Mouse (Mus musculus) lung, embryonic 14.5 days (tissue): ENCODE results near the gene M1ap. TPM values are rescaled to one million over a fixed set of nuclear protein-coding genes. Genes with fewer than 3 reads are reported as not detected.

Experiments used
- ATAC-seq: fragments of 200-750 bp; cut with Nextera tagmentation; 2 replicates; pipeline ENCODE4 v1.8.0; 2017; ENCODE audit warnings: mild to moderate bottlenecking, moderate TSS enrichment, moderate library complexity; ENCODE audit not compliant: insufficient read depth
- DNase-seq: peaks from one replicate; pipeline ENCODE4 v3.0.0-alpha.2; 2015
- H3K27ac ChIP-seq: fragments of 300-500 bp; sonication (generic); 2 replicates; pipeline ENCODE4 v1.5.1; 2014; ENCODE audit warnings: low read depth, mild to moderate bottlenecking, moderate library complexity
- H3K27me3 ChIP-seq: fragments of 300-500 bp; sonication (generic); 2 replicates; pipeline ENCODE4 v1.6.1; 2014; ENCODE audit warnings: low read length, control low read depth; ENCODE audit not compliant: insufficient read depth
- H3K36me3 ChIP-seq: fragments of 300-500 bp; sonication (generic); 2 replicates; pipeline ENCODE4 v1.6.1; 2014; ENCODE audit warnings: control low read depth; ENCODE audit not compliant: insufficient read depth
- H3K4me1 ChIP-seq: fragments of 300-500 bp; sonication (generic); 2 replicates; pipeline ENCODE4 v1.6.1; 2014; ENCODE audit warnings: antibody characterized with exemption, control low read depth; ENCODE audit not compliant: insufficient read depth
- H3K4me2 ChIP-seq: fragments of 300-500 bp; sonication (generic); 2 replicates; pipeline ENCODE4 v1.6.1; 2014; ENCODE audit warnings: mild to moderate bottlenecking
- H3K4me3 ChIP-seq: fragments of 300-500 bp; sonication (generic); 2 replicates; pipeline ENCODE4 v1.5.1; 2014; ENCODE audit warnings: low read depth, low read length
- H3K9ac ChIP-seq: fragments of 300-500 bp; sonication (generic); 2 replicates; pipeline ENCODE4 v1.6.1; 2014
- H3K9me3 ChIP-seq: fragments of 300-500 bp; sonication (generic); 2 replicates; pipeline ENCODE4 v1.6.1; 2016; ENCODE audit warnings: low read depth, low read length, control low read depth
- CTCF ChIP-seq: IDR thresholded peaks from 2 replicates; pipeline ENCODE4 v1.5.1; 2016; ENCODE audit warnings: antibody characterized with exemption, low read depth
- WGBS: fragments of 180-500 bp; shearing (Covaris S2); extraction: QIAGEN DNeasy Blood & Tissue Kit; methylation state at CpG from one replicate; pipeline ENCODE4 v1.1.7; 2014; 5-methylcytosine and 5-hydroxymethylcytosine counted together
- polyA plus RNA-seq: library from polyadenylated mRNA; unstranded; fragments of >200 nt; fragmentation: Nextera tagmentation; extraction: Ambion mirVana; gene quantifications from 2 replicates; pipeline ENCODE4 v1.2.1, GENCODE M21; 2014

Gene M1ap
- polyA plus RNA-seq, 1 experiment from 2014 or later: 1.1 TPM

- WGBS: under 1% methylated on average over 50 of the region's 50 CpGs
- Histone ChIP-seq H3K9me3 (no peaks in the 10 kb centered on the region), H3K27me3 (no peaks in the 10 kb centered on the region), H3K36me3 (peaks cover 48% of the 10 kb centered on the region), H3K4me1 (peaks cover 5% of the 10 kb centered on the region; the same call in 1 of the 2 replicates), H3K4me2 (peak within 1 kb of the TSS; percentile 95), H3K27ac (peak within 1 kb of the TSS; percentile 88), H3K4me3 (peak within 1 kb of the TSS; percentile 98), H3K9ac (peak within 1 kb of the TSS; percentile 92)
- ATAC-seq (peak; percentile 29), DNase-seq (peak; percentile 42)
- TF ChIP-seq CTCF: peak; percentile 58
Measured at GRCm38 (mm10) chr6:83054871-83055431, 108.2 kb downstream of the M1ap start, which contains the start of gene Htra2. TSS of gene Htra2 (minus strand) at chr6:83055273.

DNA sequence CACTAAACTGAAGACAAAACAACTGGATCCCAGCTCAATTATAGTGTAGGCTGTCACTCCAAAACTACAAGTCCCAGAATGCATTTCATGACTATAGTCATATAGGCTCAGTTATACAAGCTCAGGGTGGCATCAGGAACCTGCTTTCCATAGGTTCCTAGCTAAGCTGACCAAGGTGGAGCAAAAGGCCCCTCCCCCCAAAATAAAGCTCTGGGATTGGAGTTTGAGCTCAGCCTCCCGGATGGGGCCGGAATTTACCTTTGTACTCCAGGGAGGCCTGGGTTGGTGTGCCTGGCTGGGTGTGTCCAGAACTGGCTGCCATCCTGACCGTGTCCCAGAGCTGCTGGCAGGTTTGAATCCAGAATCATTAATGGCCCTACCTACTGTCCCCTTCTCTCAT, 111.1 kb downstream of the M1ap start, which contains the start of gene Dqx1:
Gene Dqx1, plus strand, starts transcription at position 55 of the 400 bp plus-strand sequence.
- Histone ChIP-seq H3K9ac (no peak within 1 kb of the TSS), H3K9me3 (no peaks in the 10 kb centered on the region), H3K4me3 (no peak within 1 kb of the TSS), H3K4me2 (no peak within 1 kb of the TSS), H3K27ac (no peak within 1 kb of the TSS), H3K4me1 (peaks cover 5% of the 10 kb centered on the region; the same call in 1 of the 2 replicates), H3K27me3 (peaks cover 16% of the 10 kb centered on the region), H3K36me3 (peaks cover 23% of the 10 kb centered on the region)
- DNase-seq (peak; percentile 55), ATAC-seq (no peak)
- 43% methylated on average over 3 of the region's 3 CpGs for WGBS
- TF ChIP-seq CTCF: no peak

- Histone ChIP-seq H3K36me3 (peaks cover 23% of the 10 kb centered on the region), H3K9ac (no peak overlapping the region), H3K4me3 (no peak overlapping the region), H3K27me3 (peaks cover 25% of the 10 kb centered on the region), H3K9me3 (no peaks in the 10 kb centered on the region), H3K4me2 (no peak overlapping the region), H3K4me1 (peaks cover 5% of the 10 kb centered on the region; the same call in 1 of the 2 replicates), H3K27ac (no peak overlapping the region)
- DNase-seq: no peak
- WGBS: 71% methylated on average over 2 of the region's 2 CpGs
- no peak for TF ChIP-seq CTCF
- no peak for ATAC-seq
Measured at GRCm38 (mm10) chr6:83058725-83059124, 112.0 kb downstream of the M1ap start.

DNA sequence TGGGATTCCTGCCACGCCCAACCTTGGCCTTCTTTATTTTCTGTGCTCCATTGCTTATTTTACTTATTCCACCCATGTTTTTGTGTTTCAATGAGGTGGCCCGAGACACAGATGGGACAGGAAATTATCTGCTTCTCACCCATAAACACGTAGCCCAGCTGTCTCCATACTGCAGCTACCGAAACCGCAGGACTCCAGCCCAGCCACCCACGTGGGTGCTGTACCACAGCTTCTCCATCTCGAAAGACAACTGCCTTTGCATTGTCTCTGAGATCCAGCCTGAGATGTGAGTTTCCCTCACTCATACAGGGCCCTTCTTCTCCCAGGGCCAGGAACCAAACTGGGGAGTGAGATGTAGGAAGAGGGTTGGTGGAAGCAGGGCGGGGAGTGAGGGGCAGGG, 119.3 kb downstream of the M1ap start:
- no peak for DNase-seq
- Histone ChIP-seq H3K9me3 (no peaks in the 10 kb centered on the region), H3K4me3 (no peak overlapping the region), H3K9ac (no peak overlapping the region), H3K36me3 (no peaks in the 10 kb centered on the region), H3K27me3 (peaks cover 97% of the 10 kb centered on the region), H3K27ac (no peak overlapping the region), H3K4me1 (no peaks in the 10 kb centered on the region), H3K4me2 (no peak overlapping the region)
- no peak for TF ChIP-seq CTCF
- WGBS: 27% methylated on average over 8 of the region's 8 CpGs
- ATAC-seq: no peak

- WGBS: 23% methylated on average over 6 of the region's 6 CpGs
- Histone ChIP-seq H3K9ac (no peak overlapping the region), H3K27me3 (peaks cover 97% of the 10 kb centered on the region), H3K4me2 (no peak overlapping the region), H3K4me3 (no peak overlapping the region), H3K27ac (no peak overlapping the region), H3K4me1 (no peaks in the 10 kb centered on the region), H3K36me3 (no peaks in the 10 kb centered on the region), H3K9me3 (no peaks in the 10 kb centered on the region)
- DNase-seq (no peak), ATAC-seq (no peak)
- no peak for TF ChIP-seq CTCF
Measured at GRCm38 (mm10) chr6:83066441-83066840, 119.7 kb downstream of the M1ap start.

GRCm38 (mm10) chr6:83068221-83068620, 121.5 kb downstream of the M1ap start:
- no peak overlapping the region for H3K27ac ChIP-seq
- no peak overlapping the region for H3K4me2 ChIP-seq
- H3K4me3 ChIP-seq: peak overlapping the region; percentile 27; the same call in 1 of the 2 replicates
- WGBS: 3% methylated on average over 8 of the region's 8 CpGs
- no peak for ATAC-seq
- H3K9ac ChIP-seq: no peak overlapping the region
- no peaks in the 10 kb centered on the region for H3K36me3 ChIP-seq
- H3K9me3 ChIP-seq: no peaks in the 10 kb centered on the region
- TF ChIP-seq CTCF: no peak
- peaks cover 96% of the 10 kb centered on the region for H3K27me3 ChIP-seq
- DNase-seq: no peak
- no peaks in the 10 kb centered on the region for H3K4me1 ChIP-seq

GRCm38 (mm10) chr6:83068706-83069487, 122.2 kb downstream of the M1ap start:
- under 1% methylated on average over 81 of the region's 81 CpGs for whole genome bisulfite sequencing
- ATAC-seq: no peak
- H3K4me3 ChIP-seq: peak overlapping the region; percentile 27
- H3K9me3 ChIP-seq: no peaks in the 10 kb centered on the region
- TF ChIP-seq CTCF: no peak
- H3K4me2 ChIP-seq: peak overlapping the region; percentile 50
- H3K27me3 ChIP-seq: peaks cover 95% of the 10 kb centered on the region
- H3K9ac ChIP-seq: no peak overlapping the region
- H3K4me1 ChIP-seq: no peaks in the 10 kb centered on the region
- no peak for DNase-seq
- no peaks in the 10 kb centered on the region for H3K36me3 ChIP-seq
- no peak overlapping the region for H3K27ac ChIP-seq
